Mouse (Mus musculus): ENCODE results near the gene Anxa2.

Anxa2 gene

DNA sequence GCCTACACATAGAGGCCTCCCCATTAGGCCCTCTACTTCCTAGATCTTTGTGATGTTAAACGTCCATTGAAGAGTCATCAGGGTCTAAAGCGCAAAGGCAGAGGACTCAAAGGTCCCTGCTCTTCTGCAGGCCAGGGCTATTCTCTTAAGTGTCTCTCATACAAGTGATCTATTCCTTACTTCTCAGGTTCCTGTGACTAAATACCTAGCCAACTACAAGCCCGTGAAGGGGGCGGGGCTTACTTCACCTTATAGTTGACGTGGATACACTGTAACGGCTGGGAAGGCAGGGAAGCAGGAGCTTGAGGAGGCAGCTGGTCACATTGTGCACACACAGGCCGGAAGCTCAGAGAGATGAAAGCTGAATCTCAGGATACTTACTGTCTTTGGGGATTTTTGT, 6.5 kb downstream of the Anxa2 start:
- DNase-seq: no peak

DNA sequence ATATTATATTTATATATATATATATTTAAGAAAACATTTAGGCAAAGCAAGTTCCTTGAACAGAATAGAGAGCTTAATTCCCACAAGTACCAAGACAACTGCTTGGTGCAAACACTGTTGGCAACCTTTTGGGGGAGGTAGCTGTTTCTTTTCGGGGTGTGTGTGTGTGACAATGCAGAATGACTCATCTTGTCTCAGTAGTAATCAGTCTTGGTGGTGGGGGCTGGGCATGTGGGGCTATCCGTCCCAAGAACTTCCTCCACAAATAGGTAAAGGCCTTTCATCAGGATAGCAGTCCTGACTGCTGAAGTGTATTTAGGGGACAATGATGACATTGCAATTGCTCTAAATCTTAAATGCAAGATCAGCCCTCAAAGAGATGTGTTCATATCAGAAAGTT, 9.6 kb downstream of the Anxa2 start:
- no peak for DNase-seq

DNA sequence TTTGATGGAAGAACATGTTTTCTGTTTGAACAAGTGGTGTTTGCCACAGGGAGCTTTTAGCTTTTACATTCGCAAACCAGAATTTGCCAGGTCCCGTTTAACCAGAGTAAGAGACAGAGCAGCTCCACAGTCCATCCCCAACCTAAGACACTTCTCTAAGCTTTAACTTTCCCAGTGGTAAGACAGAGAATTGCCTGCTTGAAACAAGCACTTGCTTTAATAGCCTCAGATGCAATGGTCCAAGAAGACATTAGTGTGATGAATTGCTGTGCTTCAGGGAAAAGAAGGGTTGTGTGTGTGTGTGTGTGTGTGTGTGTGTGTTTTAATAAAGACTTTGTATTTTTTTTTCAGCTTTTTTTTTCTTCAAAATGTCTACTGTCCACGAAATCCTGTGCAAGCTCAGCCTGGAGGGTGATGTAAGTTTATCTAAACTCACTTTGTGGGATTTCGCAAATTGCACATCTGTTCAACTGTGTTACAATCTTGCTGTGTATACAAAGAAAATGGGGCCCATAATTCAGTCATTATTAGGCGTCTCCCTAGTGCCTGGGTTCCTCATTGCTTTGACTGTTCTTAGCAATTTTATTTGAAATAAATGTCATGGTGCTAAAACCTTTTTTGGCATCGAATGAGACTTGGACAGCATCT, 10.8 kb downstream of the Anxa2 start:
- no peak for DNase-seq

DNA sequence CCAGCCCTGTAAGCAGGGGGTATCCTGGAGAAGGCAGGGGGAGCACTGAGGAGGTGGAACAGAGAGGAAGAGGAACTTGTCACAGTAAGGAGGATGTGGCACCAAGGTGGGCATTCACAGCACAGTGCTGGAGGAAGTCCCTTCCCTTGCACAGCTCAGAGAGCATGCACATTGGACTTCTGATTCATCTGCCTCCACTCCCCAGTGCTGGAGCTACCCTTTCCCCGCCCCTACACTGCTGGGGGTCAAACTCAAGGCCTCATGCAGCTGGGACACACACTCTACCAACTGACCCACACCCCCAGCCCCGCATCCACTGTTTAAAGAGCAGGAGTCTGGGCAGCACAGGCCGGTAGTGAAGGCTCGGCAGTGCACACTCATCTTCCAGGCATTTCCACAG, 12.7 kb downstream of the Anxa2 start:
- peak; percentile 49 for DNase-seq

DNA sequence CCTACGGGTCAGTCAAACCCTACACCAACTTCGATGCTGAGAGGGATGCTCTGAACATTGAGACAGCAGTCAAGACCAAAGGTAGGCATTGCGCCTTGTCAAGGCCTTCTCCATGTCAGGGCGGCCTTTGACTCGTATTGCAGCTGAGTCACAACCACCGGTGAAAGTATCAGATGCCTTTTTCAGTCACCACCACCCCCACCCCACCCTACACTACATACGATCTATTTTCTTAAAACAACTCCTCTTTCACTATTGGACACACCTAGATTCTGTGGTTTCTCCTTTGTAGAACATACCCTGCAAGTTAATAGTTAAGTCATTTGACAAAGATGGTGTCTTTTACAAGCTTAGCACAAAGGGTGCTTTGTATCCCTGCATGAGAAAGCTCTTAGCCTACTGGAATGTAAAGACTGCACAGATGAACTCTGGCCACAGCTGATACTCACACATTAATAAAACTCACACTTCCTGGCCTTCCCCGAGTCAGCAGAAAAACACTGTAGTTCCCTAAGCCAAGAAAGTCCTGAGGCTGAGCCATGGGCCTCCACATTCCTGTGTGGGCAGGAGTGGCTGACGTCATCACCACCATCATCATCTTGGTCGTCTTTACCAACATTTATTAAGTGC, 14.0 kb downstream of the Anxa2 start:
- no peak for DNase-seq

DNA sequence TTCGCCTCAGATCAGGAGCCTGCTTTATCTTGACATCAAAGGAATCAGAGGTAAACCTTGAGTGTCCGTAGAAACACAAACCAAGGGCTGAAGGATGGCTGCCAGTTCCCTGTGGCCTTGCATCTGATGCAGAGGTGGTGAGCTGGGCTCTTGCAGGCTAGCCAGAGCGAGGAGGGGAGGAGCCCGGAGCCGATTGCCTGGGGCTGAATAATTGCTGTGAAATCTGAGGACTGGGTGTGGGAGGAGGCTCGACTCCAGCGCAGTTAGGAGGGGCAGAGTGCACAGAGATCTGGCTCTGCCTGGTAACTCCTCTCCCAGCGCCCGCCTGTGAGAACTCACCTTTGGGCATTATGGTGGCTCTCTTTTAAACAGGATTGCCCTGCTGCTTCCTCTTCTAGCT, 15.6 kb downstream of the Anxa2 start:
- peak; percentile 43 for DNase-seq

DNA sequence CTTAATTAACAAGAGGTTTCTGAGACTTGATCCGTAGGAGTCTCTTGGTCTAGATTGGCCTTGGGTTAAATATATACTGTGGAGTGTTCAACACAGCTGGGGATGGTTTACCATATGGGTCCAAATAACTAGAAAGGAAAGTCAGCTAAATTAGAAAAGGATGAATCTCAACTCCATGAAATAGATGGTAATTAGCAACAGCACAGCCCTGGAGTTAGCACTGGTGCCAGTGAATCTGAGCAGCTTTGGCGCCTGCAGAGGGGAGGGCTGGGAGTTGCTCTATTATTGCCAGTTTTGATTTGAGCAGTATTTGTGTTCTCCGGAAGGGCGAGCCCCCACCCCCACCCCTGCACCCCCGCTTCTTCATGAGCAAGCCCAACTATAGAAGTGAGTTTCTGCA, 16.9 kb downstream of the Anxa2 start:
- no peak for DNase-seq

DNA sequence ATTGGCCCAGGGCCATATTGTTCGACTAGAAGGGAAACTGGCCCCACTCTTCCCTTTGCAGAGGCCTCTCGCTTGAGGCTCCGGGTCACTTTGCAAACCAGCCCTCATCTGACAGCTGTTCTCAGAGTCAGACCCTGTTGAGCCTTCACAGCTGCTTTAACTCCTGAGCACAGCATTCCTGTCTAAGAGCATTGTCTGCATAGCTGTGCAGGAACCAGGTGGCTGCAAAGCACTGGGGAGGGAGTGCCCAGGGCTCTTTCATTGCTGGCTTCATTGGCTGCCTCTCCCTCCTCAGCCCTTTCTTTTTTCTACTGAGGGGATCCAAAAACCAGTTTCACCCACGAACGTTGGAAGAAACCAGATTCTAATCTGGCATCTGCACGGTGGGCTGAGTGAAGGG, 17.5 kb downstream of the Anxa2 start:
- DNase-seq: peak; percentile 69

DNA sequence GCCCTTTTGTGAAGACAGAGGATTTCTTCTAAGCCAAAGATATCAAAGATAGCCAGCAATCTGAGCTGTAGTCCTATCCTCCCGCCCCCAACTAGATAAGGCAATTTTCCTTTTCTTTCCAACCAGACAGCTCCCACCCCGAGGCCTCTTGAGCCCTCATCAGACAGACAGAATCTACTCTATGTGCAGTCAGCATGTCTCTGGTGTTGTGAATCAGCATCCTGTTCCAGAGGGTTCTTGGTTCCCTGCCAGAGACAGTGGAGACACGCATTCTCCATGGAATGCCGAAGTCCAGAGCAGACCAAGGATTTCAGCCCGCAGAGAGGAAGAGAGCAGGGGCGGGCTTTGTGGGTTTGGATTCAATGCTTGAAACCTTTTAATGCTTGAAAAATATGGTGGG, 19.3 kb downstream of the Anxa2 start:
- no peak for DNase-seq

DNA sequence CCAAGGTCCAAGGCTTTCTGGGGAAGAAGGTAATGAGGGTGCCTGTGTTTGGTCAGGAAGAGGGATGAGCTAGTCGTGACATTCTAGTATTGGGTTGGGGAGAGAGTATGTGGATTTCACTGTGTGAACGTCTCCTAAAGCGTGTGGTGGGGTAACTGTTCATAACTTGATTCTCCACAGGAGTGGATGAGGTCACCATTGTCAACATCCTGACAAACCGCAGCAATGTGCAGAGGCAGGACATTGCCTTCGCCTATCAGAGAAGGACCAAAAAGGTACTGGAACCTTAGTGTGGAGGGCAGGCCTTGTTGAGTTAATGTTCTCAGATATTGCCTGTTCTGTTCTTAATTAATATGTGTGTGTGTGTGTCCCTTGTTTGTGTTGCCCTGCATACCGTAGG, 22.5 kb downstream of the Anxa2 start:
- no peak for DNase-seq

DNA sequence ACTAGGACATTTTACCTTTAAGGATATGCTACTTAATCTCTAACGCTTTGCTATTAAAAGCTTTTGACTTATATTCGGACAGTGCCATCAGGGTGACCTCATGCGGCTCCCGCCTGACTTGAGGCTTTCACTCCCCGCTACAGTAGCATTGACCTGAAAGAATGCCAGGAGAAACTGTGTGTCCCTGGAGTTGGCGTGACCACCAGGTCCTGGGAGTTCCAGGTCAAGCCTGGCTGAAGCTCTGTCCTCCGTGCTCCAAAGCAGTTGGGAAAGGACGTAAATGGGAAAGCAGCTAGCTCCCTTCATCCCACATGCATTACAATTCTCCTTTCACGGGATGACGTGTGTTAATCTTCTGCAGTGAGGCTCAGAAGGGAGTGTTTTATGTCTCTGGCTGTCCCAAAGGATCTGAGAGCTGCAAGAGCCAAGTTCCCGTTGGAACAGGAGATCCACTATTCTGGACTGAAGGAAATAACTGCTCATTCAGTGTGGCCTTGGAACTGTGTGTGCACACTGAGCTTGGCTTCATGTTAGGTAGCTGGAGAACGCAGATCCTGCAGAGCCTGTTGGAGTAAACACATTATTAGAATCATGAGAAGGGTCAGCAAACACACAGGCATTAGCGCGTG, 23.9 kb downstream of the Anxa2 start:
- no peak for DNase-seq

DNA sequence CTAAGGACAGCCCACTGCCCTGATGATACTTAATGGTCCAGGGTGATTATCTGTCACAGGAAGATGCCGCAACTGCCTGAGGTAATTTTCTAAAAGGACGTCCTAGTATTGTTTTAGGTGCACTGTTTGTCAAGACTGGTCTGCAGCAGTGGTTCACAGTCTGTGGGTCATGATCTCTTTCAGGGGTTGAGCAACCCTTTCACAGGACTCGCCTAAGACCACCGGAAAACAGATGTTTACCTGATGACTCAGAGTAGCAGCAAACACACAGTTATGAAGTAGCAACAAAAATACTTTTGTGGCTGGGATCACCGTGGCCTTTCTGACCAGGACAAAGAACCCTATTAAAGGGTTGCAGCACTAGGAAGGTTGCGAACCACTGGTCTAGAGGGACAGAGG, 24.4 kb downstream of the Anxa2 start:
- DNase-seq: no peak

DNA sequence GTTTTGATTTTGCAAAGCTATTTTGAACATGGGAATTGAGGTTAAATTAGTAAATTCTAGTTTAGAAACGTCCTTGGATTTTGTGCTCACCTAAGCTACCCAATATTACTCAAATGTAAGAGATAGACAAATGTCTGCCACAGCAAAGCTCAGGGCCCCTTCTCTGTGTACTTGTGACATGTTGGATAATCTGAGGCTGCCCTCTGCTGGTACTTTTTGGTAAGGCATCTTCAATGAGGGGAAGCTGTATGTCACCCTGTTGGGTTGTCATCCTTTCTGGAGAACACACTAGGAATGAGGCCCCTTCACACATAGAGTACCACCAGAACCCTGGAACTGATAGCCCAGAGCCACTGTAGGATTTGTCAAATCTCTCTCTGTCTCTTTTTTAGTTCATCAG, 26.9 kb downstream of the Anxa2 start:
- DNase-seq: peak; percentile 90

DNA sequence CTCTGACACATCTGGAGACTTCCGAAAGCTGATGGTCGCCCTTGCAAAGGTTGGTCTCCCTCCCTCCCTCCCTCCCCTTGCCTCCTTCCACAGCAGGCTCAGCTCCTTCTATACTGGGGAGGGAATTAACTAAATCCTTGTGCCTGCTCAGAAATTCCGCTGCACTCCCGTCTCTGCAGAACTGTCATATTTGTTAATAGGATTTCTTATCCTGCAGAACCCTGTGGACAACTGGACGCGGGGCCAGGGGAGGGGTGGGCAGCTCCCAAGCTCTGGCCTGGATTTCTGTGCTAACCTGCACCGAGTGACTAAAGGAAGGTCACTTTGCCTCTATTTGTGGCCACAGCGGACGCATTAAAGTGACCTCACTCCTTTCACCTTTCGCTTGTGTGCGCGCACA, 30.4 kb downstream of the Anxa2 start:
- no peak for DNase-seq

DNA sequence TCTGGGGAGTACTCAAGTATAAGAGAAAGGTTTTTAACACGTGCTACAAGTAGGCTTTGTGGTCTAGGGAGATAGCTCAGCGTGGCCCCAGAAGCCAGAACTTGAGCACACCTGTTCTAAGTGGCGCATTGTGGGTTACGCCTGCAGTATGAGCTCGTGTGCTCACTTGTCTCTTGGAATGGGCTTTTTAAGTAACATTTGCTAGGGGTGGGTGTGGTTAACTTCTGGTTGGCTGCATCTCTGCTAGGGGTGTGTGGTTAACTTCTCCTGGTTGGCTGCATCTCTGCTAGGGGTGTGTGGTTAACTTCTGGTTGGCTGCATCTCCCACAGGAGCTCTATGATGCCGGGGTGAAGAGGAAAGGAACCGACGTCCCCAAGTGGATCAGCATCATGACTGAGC, 32.7 kb downstream of the Anxa2 start:
- peak; percentile 62 for DNase-seq

DNA sequence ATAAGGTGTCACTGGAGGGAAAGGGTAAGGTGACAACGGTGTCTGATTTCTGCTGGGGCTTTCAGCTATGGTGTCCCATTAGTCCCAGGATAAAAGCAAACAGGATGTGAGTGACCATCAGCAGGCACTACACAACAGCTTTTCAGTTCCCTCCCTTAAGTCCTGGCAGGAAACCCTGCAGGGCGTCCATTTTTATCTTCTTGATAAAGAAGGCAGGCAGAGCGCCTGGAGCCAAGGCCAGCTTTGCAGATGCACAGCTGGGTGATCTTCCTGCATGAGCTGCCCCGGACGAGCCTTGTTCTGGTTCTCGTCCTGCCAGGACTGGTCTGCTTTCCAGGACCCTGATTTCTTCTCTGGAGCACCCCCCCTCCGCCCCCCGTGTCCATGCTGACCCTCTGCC, 35.1 kb downstream of the Anxa2 start:
- DNase-seq: no peak

DNA sequence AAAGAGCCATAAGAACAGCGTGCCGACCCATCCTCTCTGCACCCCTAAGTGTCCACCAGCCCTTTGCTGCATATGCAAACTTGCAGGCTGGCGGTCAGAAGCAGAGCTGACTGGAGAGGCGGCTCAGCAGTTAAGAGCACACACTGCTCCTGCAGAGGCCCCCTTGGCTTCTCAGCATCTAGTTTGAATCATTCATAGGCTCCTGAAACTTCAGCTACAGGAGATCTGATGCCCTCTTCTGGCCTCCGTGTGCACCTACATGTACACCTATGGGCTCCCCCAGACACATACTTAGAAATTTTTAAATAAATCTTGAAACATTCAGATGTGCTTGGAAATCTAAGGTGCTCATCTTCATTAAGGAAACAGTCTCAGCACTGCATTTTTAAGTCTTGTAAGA, 35.6 kb downstream of the Anxa2 start:
- DNase-seq: peak; percentile 49

DNA sequence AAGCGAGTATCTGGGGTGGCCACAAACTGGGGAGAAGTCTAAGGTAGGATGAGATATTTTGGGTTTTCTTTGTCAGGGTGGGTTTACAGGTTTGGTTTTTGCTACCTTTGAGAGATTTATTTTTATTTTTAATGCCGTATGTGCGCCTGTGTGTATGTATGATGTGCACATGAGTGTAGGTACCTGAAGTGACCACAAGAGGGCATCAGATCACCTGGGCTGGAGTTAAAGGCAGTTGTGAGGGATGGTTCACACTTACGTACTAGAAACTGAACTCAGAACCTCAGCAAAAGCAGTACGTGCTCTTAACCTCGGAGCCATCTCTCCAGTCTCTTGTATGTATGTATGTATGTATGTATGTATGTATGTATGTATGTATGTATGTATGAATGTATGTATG, 39.4 kb downstream of the Anxa2 start:
- no peak for DNase-seq

DNA sequence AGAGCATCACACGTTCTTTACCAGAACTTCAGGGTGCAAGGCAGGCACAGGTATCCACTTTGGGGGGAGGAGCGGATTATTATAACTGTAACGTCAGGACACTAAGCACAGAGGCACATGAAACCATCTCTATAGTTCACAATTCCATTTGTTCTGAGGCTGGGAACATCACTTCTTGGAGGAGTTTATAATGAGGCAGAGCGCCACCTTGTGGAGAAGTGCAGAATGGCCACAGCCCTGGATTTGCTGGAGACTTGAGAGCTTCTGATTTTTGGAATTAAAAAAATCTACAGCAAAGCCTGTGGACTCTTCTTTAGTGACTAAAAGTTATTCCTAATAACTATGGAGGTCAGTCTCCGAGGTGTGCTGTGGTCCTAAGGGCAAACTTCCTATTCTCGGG, 49.1 kb downstream of the Anxa2 start:
- peak; percentile 79 for DNase-seq

DNA sequence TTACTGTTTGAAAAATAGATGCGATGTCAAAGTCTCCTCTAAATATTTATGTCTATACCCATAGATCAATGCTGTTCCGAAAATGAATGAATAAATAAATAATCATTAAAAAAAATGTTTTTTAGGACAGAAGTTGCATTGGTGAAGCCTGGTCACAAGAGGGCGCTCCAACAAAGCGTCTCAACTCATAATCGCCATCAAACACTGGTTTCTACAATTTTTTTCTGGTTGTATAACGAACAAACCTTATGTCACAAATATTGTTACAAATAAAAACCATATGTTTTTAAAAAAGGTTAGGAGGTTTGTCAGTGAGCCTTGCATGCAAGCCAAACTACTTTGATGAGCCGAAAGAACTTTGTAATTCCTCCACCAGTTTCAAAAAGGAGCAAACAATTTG, 52.2 kb downstream of the Anxa2 start:
- DNase-seq: peak; percentile 75

DNA sequence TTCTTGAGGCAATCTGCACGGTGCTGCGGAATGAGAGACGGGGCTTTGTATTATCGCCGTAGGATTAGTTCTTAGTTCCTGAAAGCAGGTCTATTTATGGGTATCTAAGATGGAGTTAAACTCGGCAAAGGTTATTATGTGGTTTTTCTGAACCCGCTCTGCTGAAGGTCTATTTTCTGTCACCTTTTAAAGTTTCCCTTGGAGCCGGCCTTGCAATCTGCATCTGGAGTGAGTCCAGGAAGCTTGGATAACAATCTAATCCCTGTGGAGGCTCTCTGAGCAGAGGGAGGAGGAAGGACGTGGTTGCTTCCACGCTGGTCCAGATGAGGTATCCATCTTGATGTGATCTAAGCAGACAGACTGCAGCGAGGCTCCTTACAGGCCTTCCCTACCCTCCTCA, 53.8 kb downstream of the Anxa2 start:
- DNase-seq: no peak

DNA sequence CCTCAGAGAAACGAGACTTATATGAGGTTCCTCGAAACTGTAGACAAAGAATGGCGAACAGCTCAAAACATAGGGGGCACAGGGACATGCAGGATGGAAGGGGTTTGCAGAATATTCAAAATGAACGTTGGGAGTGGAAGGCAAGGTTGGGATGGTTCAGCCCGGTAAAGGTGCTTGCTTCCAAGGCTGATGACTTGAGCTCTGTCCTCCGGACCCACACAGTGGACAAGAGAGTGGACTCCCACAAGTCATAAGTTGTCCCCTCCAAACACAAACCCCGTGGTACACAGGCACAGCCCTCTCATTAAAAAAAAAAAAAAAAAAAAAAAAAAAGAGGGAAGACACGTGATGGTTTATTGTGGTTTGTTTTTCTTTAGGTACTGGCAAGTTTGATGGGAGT, 54.6 kb downstream of the Anxa2 start:
- no peak for DNase-seq

DNA sequence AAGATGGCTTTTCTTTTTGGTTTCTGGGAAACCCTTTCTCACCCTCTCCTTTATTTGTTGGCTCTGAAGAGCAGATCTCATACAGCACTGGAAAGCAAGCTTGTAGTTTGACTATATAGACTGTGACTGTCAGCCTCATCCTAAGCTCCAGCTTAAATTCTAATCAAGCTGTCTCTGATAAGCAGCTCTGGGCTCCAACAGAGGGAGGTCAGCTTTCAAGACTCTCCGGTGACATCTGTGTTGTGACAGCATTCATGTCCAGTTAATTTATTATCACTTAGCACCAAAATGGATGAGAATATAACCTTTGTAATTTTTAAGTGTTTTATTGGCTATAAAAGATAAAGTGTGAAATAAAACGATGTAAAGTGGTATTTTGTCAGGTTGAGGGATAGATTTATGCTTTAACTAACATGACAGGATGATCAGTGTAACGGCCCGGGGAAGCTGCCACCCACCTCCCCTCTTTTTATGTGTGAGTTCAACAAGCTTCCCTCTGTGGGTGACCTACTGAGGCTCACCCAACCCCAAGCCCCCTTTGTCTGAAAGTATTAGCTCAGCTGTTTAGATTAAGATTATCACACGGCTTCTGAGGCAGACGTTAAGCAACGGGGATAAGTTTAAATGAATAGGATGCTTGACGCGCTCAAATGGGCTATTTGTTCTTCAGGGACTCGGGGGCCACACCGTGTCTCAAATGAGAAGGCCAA, 58.6 kb downstream of the Anxa2 start:
- no peak for DNase-seq

DNA sequence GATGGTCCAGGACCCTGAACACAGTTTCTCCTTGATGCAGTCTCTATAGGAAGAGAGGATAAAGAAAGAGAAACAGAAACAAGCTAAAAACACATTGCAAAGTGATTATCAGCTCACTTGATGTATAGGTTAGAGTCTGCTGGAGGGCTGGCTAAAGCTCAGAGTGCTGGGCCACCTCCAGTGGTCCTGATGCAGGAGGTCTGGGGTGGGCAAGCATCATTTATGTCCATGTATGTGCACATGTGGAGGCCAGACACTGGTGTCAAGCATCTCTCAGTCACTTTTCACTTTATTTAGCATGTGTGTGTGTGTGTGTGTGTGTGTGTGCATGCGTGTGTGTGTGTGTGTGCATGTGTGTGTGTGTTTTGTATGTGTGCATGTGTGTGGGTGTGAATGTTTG, 59.3 kb downstream of the Anxa2 start:
- DNase-seq: no peak

All from thymus, postnatal 4 days (tissue).